Mouse (Mus musculus) left cerebral cortex, postnatal 10 days (tissue): ENCODE measurements at regions not wholly inside any gene's neighbourhood (a gene's known extent, or its start where the extent isn't known, plus 50 kb on each side); places are given as distances from the start of the nearest gene placed in this dataset.

Experiments used
- DNase-seq, 2 experiments: peaks; one replicate each; pipeline ENCODE4 v3.0.0; 2021 to 2022; ENCODE audit warnings: low spot score in 2 of 2, mixed read lengths in 1 of 2; ENCODE audit errors: extremely low spot score in 1 of 2
- intact Hi-C: fragments of 180-260 bp; cut with DNase I; formaldehyde crosslinking; loops from one replicate; pipeline ENCODE4 v1.15.1; 2025

GRCm38 (mm10) chr11:111155023-111155422 is 89.1 kb downstream of the Kcnj2 start:
- intact Hi-C loops = no loop called here
- DNase-seq = peak in 1 of 2 experiments; percentile 19

- intact Hi-C loops = no loop called here
- no peak for DNase-seq
Measured at GRCm38 (mm10) chr11:111155747-111156146, 89.8 kb downstream of the Kcnj2 start.

- intact Hi-C loops = no loop called here
- no peak for DNase-seq
Measured at GRCm38 (mm10) chr11:111159299-111159698, 93.3 kb downstream of the Kcnj2 start.

GRCm38 (mm10) chr11:111164907-111165306 is 98.9 kb downstream of the Kcnj2 start:
- no peak for DNase-seq
- intact Hi-C loops = no loop called here

- DNase-seq = no peak
- intact Hi-C loops = no loop called here
Measured at GRCm38 (mm10) chr11:111170174-111170800, 104.3 kb downstream of the Kcnj2 start.

GRCm38 (mm10) chr11:111173525-111173924 is 107.6 kb downstream of the Kcnj2 start:
- DNase-seq = no peak
- intact Hi-C loops = no loop called here

- peak in 1 of 2 experiments; percentile 13 for DNase-seq
- intact Hi-C loops = no loop called here
Measured at GRCm38 (mm10) chr11:111175566-111175965, 109.6 kb downstream of the Kcnj2 start.

- intact Hi-C loops = no loop called here
- DNase-seq = no peak
Measured at GRCm38 (mm10) chr11:111177516-111177915, 111.6 kb downstream of the Kcnj2 start.

- intact Hi-C loops = no loop called here
- peak in 1 of 2 experiments; percentile 11 for DNase-seq
Measured at GRCm38 (mm10) chr11:111197422-111197821, 131.5 kb downstream of the Kcnj2 start.

GRCm38 (mm10) chr11:111200512-111200911 is 134.5 kb downstream of the Kcnj2 start:
- DNase-seq = no peak
- intact Hi-C loops = no loop called here

GRCm38 (mm10) chr11:111202780-111203179 is 136.8 kb downstream of the Kcnj2 start:
- DNase-seq = no peak
- intact Hi-C loops = no loop called here

GRCm38 (mm10) chr11:111210565-111210964 is 144.6 kb downstream of the Kcnj2 start:
- intact Hi-C loops = no loop called here
- no peak for DNase-seq

GRCm38 (mm10) chr11:111212038-111212701 is 146.2 kb downstream of the Kcnj2 start:
- peak in 1 of 2 experiments; percentile 17 for DNase-seq
- intact Hi-C loops = no loop called here

- intact Hi-C loops = no loop called here
- peak in 1 of 2 experiments; percentile 15 for DNase-seq
Measured at GRCm38 (mm10) chr11:111212702-111213328, 146.9 kb downstream of the Kcnj2 start.

GRCm38 (mm10) chr11:111215006-111215405 is 149.0 kb downstream of the Kcnj2 start:
- intact Hi-C loops = no loop called here
- no peak for DNase-seq

- intact Hi-C loops = no loop called here
- no peak for DNase-seq
Measured at GRCm38 (mm10) chr11:111223834-111224233, 157.9 kb downstream of the Kcnj2 start.

GRCm38 (mm10) chr11:111227305-111227704 is 161.3 kb downstream of the Kcnj2 start:
- intact Hi-C loops = no loop called here
- no peak for DNase-seq

GRCm38 (mm10) chr11:111236741-111237140 is 170.8 kb downstream of the Kcnj2 start:
- no peak for DNase-seq
- intact Hi-C loops = no loop called here

- no peak for DNase-seq
- intact Hi-C loops = no loop called here
Measured at GRCm38 (mm10) chr11:111239784-111240183, 173.8 kb downstream of the Kcnj2 start.

- no peak for DNase-seq
- intact Hi-C loops = no loop called here
Measured at GRCm38 (mm10) chr11:111252226-111252625, 186.3 kb downstream of the Kcnj2 start.
